9 mouse cellular contexts compared by ENCODE assay signal in genomic region chr2:166008558-166009392, GRCm38 (mm10). TPM values are rescaled to one million over a fixed set of nuclear protein-coding genes. Genes with fewer than 3 reads are reported as not detected.
DNase-seq lines count a peak whose midpoint lies in the region; ATAC-seq and TF ChIP-seq lines count a peak whose summit lies in the region.
"Had no signal": no experiment of that assay in that cellular context is flagged by ENCODE, and none has a peak within 500 bp of the region (broad histone marks: within the 10 kb centered on the region; RNA-seq: fewer than 3 reads in every experiment).

No protein-coding gene starts in this region.

- H3K9ac ChIP-seq in hindbrain, embryonic 16.5 days (ENCODE audit: low read depth, low read length): no peak overlapping the region
- no peak overlapping the region for H3K9ac ChIP-seq in ES-Bruce4 (ENCODE audit: low read depth, poor library complexity, severe bottlenecking)
- H3K9ac ChIP-seq in embryonic facial prominence, embryonic 12.5 days: no peak overlapping the region
- 0 out of 2 replicates have a peak overlapping the region, but pooled peaks have one; percentile 4 for H3K9ac ChIP-seq in limb, embryonic 15.5 days
- H3K9ac ChIP-seq: liver, embryonic 12.5 days had no signal

- no peak overlapping the region for H3K4me3 ChIP-seq in hindbrain, embryonic 10.5 days
- no peak overlapping the region for H3K4me3 ChIP-seq in hindbrain, embryonic 16.5 days (ENCODE audit: low read length)
- no peak overlapping the region for H3K4me3 ChIP-seq in ES-Bruce4 (ENCODE audit: low read depth, low read length)
- no peak overlapping the region for H3K4me3 ChIP-seq in embryonic facial prominence, embryonic 12.5 days
- no peak overlapping the region for H3K4me3 ChIP-seq in limb, embryonic 15.5 days
- H3K4me3 ChIP-seq: liver, embryonic 12.5 days had no signal

- no peak for TF ChIP-seq POLR2A in ES-Bruce4 (IDR thresholded peaks at IDR 0.05; ENCODE audit: insufficient read depth, low read length)

- H3K9me3 ChIP-seq in hindbrain, embryonic 10.5 days: no peaks in the 10 kb centered on the region
- no peaks in the 10 kb centered on the region for H3K9me3 ChIP-seq in hindbrain, embryonic 16.5 days (ENCODE audit: control insufficient read depth, low read length)
- H3K9me3 ChIP-seq in ES-Bruce4 (replicated peaks; ENCODE audit: control insufficient read depth, insufficient read depth, low read length, poor library complexity, severe bottlenecking): no peaks in the 10 kb centered on the region
- no peaks in the 10 kb centered on the region for H3K9me3 ChIP-seq in embryonic facial prominence, embryonic 12.5 days
- no peaks in the 10 kb centered on the region for H3K9me3 ChIP-seq in limb, embryonic 15.5 days
- H3K9me3 ChIP-seq: liver, embryonic 12.5 days had no signal

- H3K36me3 ChIP-seq in hindbrain, embryonic 10.5 days: peaks cover 5% of the 10 kb centered on the region; the same call in 1 of the 2 replicates
- H3K36me3 ChIP-seq in hindbrain, embryonic 16.5 days (ENCODE audit: control insufficient read depth, insufficient read depth, low read length): no peaks in the 10 kb centered on the region
- H3K36me3 ChIP-seq in ES-Bruce4 (ENCODE audit: control insufficient read depth, insufficient read depth, low read length, poor library complexity, severe bottlenecking): no peaks in the 10 kb centered on the region
- H3K36me3 ChIP-seq in embryonic facial prominence, embryonic 12.5 days: no peaks in the 10 kb centered on the region
- H3K36me3 ChIP-seq in limb, embryonic 15.5 days: no peaks in the 10 kb centered on the region
- H3K36me3 ChIP-seq: liver, embryonic 12.5 days had no signal

- no peaks in the 10 kb centered on the region for H3K27me3 ChIP-seq in hindbrain, embryonic 10.5 days (ENCODE audit: insufficient read depth, poor library complexity, severe bottlenecking)
- no peaks in the 10 kb centered on the region for H3K27me3 ChIP-seq in hindbrain, embryonic 16.5 days (replicated peaks; ENCODE audit: control insufficient read depth, insufficient read depth, low read length)
- no peaks in the 10 kb centered on the region for H3K27me3 ChIP-seq in ES-Bruce4 (ENCODE audit: control insufficient read depth, insufficient read depth, low read length, poor library complexity, severe bottlenecking)
- no peaks in the 10 kb centered on the region for H3K27me3 ChIP-seq in embryonic facial prominence, embryonic 12.5 days
- H3K27me3 ChIP-seq in limb, embryonic 15.5 days: no peaks in the 10 kb centered on the region

- H3K27ac ChIP-seq in hindbrain, embryonic 10.5 days: peak overlapping the region; percentile 63
- no peak overlapping the region; the same call in 1 of the 2 replicates for H3K27ac ChIP-seq in hindbrain, embryonic 16.5 days (ENCODE audit: low read depth, low read length)
- peak overlapping the region; percentile 95 for H3K27ac ChIP-seq in ES-Bruce4 (ENCODE audit: insufficient read depth, low read length)
- peak overlapping the region; percentile 46; the same call in 1 of the 2 replicates for H3K27ac ChIP-seq in embryonic facial prominence, embryonic 12.5 days
- H3K27ac ChIP-seq in limb, embryonic 15.5 days: peak overlapping the region; percentile 76; the same call in 1 of the 2 replicates
- H3K27ac ChIP-seq: liver, embryonic 12.5 days had no signal

- peak; percentile 90 for TF ChIP-seq EP300 in ES-Bruce4 (IDR thresholded peaks at IDR 0.05; ENCODE audit: insufficient read depth, low read depth, low read length)

- no peak for DNase-seq in hindbrain, embryonic 10.5 days (ENCODE audit: low spot score)
- DNase-seq in urinary bladder, postnatal 36 days (ENCODE audit: low spot score in 2 of 2): no peak
- no peak for DNase-seq in right cerebral cortex, postnatal 25 days
- no peak for DNase-seq in B cell, adult 2 months

- no peak for TF ChIP-seq CTCF in ES-Bruce4 (IDR thresholded peaks at IDR 0.05; ENCODE audit: low read depth, low read length)

- no peak for ATAC-seq in hindbrain, embryonic 16.5 days
- ATAC-seq in embryonic facial prominence, embryonic 12.5 days (ENCODE audit: insufficient number of reproducible peaks, insufficient read depth, low FRiP score, low TSS enrichment): 0 out of 2 replicates have a peak, but pooled peaks have one; percentile 56
- ATAC-seq in limb, embryonic 15.5 days (ENCODE audit: insufficient number of reproducible peaks, low FRiP score, low TSS enrichment, low read depth): no peak
- ATAC-seq: liver, embryonic 12.5 days had no signal

- H3K4me2 ChIP-seq in hindbrain, embryonic 16.5 days (ENCODE audit: low read length): no peak overlapping the region
- no peak overlapping the region for H3K4me2 ChIP-seq in embryonic facial prominence, embryonic 12.5 days (replicated peaks)
- H3K4me2 ChIP-seq in limb, embryonic 15.5 days: no peak overlapping the region
- H3K4me2 ChIP-seq: liver, embryonic 12.5 days had no signal

- WGBS in hindbrain, embryonic 10.5 days: 47% methylated on average over 8 of the region's 8 CpGs
- 38% methylated on average over 8 of the region's 8 CpGs for WGBS in hindbrain, embryonic 16.5 days
- 52% methylated on average over 8 of the region's 8 CpGs for WGBS in embryonic facial prominence, embryonic 12.5 days
- 46% methylated on average over 8 of the region's 8 CpGs for WGBS in limb, embryonic 15.5 days

- peaks cover 40% of the 10 kb centered on the region for H3K4me1 ChIP-seq in hindbrain, embryonic 10.5 days (replicated peaks)
- peaks cover 21% of the 10 kb centered on the region for H3K4me1 ChIP-seq in hindbrain, embryonic 16.5 days (ENCODE audit: control insufficient read depth, insufficient read depth, low read depth, low read length)
- H3K4me1 ChIP-seq in ES-Bruce4 (ENCODE audit: control insufficient read depth, insufficient read depth, low read length): peaks cover 8% of the 10 kb centered on the region
- H3K4me1 ChIP-seq in embryonic facial prominence, embryonic 12.5 days: peaks cover 33% of the 10 kb centered on the region
- peaks cover 32% of the 10 kb centered on the region for H3K4me1 ChIP-seq in limb, embryonic 15.5 days

RNA-seq across cellular contexts. Expression of gene Ncoa3, which starts 16.3 kb away (rescaled TPM):
- 14.6 and 16.6 TPM in 2 replicates for polyA plus RNA-seq in hindbrain, embryonic 10.5 days (2016; fragmentation: Nextera tagmentation; extraction: Ambion mirVana)
- polyA plus RNA-seq in hindbrain, embryonic 16.5 days (2015; fragmentation: Nextera tagmentation; extraction: Ambion mirVana): 11.6 and 14.5 TPM in 2 replicates
- polyA plus RNA-seq in ES-Bruce4 (2011; ENCODE audit: insufficient read depth, insufficient read length, low read depth, missing spikeins): 118 and 124 TPM in 2 replicates
- 16.6 and 17.4 TPM in 2 replicates for polyA plus RNA-seq in embryonic facial prominence, embryonic 12.5 days (2016; fragmentation: Nextera tagmentation; extraction: Ambion mirVana)
- 15.4 and 16.2 TPM in 2 replicates for polyA plus RNA-seq in limb, embryonic 15.5 days (2015; fragmentation: Nextera tagmentation; extraction: Ambion mirVana)
